Mouse (Mus musculus) E14TG2a.4 (cell line): Measurements from ENCODE around the gene Vegfa.

Experiments
- CTCF ChIP-seq: conservative IDR thresholded peaks from 2 replicates; pipeline ENCODE4 v1.5.1; 2014; ENCODE audit warnings: low read length
- NANOG ChIP-seq: IDR thresholded peaks from 2 replicates; pipeline ENCODE4 v1.6.1; 2014; ENCODE audit warnings: borderline replicate concordance, low read length, mixed read lengths

DNA sequence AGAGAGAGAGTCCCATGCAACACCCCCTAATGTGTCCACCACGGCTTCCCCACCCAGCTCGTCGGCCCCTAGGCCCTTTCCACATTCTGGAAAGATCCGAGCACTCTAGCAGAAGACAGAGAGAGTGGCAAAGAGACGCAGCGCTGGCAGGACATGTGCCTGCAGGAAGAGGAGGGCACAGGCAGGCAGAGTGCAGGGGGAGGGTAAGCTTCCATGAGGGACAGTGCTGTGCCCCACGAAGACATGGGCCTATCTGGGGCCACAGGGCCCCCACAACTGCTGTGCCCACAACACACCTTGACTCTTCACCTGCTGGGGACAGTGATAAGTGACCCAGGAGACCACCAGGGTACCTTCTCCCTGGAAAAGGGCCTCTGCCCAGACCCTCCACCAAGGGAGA, 11.0 kb downstream of the Vegfa start:
- TF ChIP-seq CTCF (no peak), NANOG (no peak)
